In the genomic region with DNA sequence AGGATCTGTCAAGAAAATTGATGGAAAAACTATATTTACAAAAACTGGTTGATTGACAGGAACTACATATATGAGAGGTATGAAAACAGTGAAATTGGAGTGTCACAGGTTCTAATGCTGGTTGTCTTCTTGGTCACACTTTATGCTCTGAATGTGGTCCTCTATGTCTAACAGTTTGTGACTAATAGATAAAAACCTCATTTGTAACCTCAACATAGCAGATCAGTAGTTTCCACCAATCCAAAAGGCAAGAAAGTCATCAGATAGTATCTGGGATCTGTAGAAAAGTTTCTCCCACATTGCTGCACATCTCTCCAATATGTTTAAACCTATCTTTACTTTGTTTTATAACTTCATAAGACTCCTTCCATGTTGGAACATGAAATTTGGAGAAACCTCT, we compare ENCODE assay signal across 10 mouse cellular contexts. TPM values are rescaled to one million over a fixed set of nuclear protein-coding genes. Genes with fewer than 3 reads are reported as not detected.
DNase-seq lines count a peak whose midpoint lies in the region; ATAC-seq and TF ChIP-seq lines count a peak whose summit lies in the region.
"Had no signal": no experiment of that assay in that cellular context is flagged by ENCODE, and none has a peak within 500 bp of the region (broad histone marks: within the 10 kb centered on the region; RNA-seq: fewer than 3 reads in every experiment).

No protein-coding gene starts in this region.

- no peak for DNase-seq in heart, adult 9 months (ENCODE audit: low spot score in 2 of 2)
- DNase-seq in neural tube, embryonic 11.5 days (ENCODE audit: low spot score), result no peak
- no peak for DNase-seq in forebrain, embryonic 14.5 days (ENCODE audit: low spot score)
- DNase-seq in thymus, adult 2 months, result no peak
- no peak for DNase-seq in urinary bladder, postnatal 4 days (ENCODE audit: low spot score in 2 of 2)
- DNase-seq: layer of hippocampus, adult 9-11 months; lung, adult 2 months had no signal

- no peak overlapping the region for H3K4me2 ChIP-seq in heart, embryonic 11.5 days
- H3K4me2 ChIP-seq in neural tube, embryonic 11.5 days (ENCODE audit: low read depth), result no peak overlapping the region
- H3K4me2 ChIP-seq in neural tube, embryonic 15.5 days, result no peak overlapping the region
- H3K4me2 ChIP-seq in forebrain, embryonic 14.5 days (ENCODE audit: low read length), result no peak overlapping the region
- H3K4me2 ChIP-seq in myocyte (ENCODE audit: low read depth), result peak overlapping the region; percentile 74

- no peak for ATAC-seq in heart, embryonic 11.5 days (replicated peaks; ENCODE audit: insufficient number of reproducible peaks, low FRiP score, low TSS enrichment)
- no peak for ATAC-seq in neural tube, embryonic 11.5 days (ENCODE audit: insufficient read depth, low FRiP score, low TSS enrichment)
- ATAC-seq in neural tube, embryonic 15.5 days (ENCODE audit: low FRiP score), result no peak
- ATAC-seq in forebrain, embryonic 14.5 days, result no peak

- H3K36me3 ChIP-seq in heart, embryonic 11.5 days (ENCODE audit: control insufficient read depth, insufficient read depth, low read length), result no peaks in the 10 kb centered on the region
- H3K36me3 ChIP-seq in neural tube, embryonic 11.5 days (ENCODE audit: control insufficient read depth, insufficient read depth, low read length), result no peaks in the 10 kb centered on the region
- H3K36me3 ChIP-seq in neural tube, embryonic 15.5 days, result no peaks in the 10 kb centered on the region
- no peaks in the 10 kb centered on the region for H3K36me3 ChIP-seq in forebrain, embryonic 14.5 days (ENCODE audit: control insufficient read depth, insufficient read depth, low read length)
- H3K36me3 ChIP-seq in myocyte (ENCODE audit: control insufficient read depth, insufficient read depth), result no peaks in the 10 kb centered on the region
- H3K36me3 ChIP-seq in thymus, adult 2 months (ENCODE audit: control insufficient read depth, insufficient read depth, low read length), result no peaks in the 10 kb centered on the region

- no peak overlapping the region; the same call in 1 of the 2 replicates for H3K9ac ChIP-seq in heart, embryonic 11.5 days (ENCODE audit: low read depth, low read length)
- H3K9ac ChIP-seq in neural tube, embryonic 11.5 days (ENCODE audit: low read length), result no peak overlapping the region
- H3K9ac ChIP-seq in neural tube, embryonic 15.5 days (replicated peaks), result no peak overlapping the region
- H3K9ac ChIP-seq in forebrain, embryonic 14.5 days (ENCODE audit: low read length), result no peak overlapping the region

- no peaks in the 10 kb centered on the region for H3K27me3 ChIP-seq in heart, embryonic 11.5 days (ENCODE audit: control insufficient read depth, insufficient read depth, low read length)
- H3K27me3 ChIP-seq in neural tube, embryonic 11.5 days (ENCODE audit: control insufficient read depth, insufficient read depth, low read length), result no peaks in the 10 kb centered on the region
- H3K27me3 ChIP-seq in neural tube, embryonic 15.5 days (replicated peaks), result no peaks in the 10 kb centered on the region
- H3K27me3 ChIP-seq in forebrain, embryonic 14.5 days (replicated peaks; ENCODE audit: control insufficient read depth, insufficient read depth, low read length), result no peaks in the 10 kb centered on the region
- H3K27me3 ChIP-seq in myocyte (ENCODE audit: control insufficient read depth, insufficient read depth, insufficient read length), result no peaks in the 10 kb centered on the region
- H3K27me3 ChIP-seq in thymus, adult 2 months (ENCODE audit: control insufficient read depth, insufficient read depth, low read length), result no peaks in the 10 kb centered on the region

- no peak for TF ChIP-seq CTCF in thymus, adult 2 months (IDR thresholded peaks at IDR 0.05; ENCODE audit: borderline replicate concordance, control insufficient read depth, extremely low read depth, insufficient read depth, low read length, poor library complexity)

- H3K79me2 ChIP-seq in myocyte (ENCODE audit: control insufficient read depth, insufficient read depth), result peaks cover 22% of the 10 kb centered on the region

- H3K4me1 ChIP-seq in heart, embryonic 11.5 days (ENCODE audit: control insufficient read depth, insufficient read depth, low read length), result peaks cover 13% of the 10 kb centered on the region
- H3K4me1 ChIP-seq in neural tube, embryonic 11.5 days (ENCODE audit: control insufficient read depth, insufficient read depth, low read length), result peaks cover 9% of the 10 kb centered on the region; the same call in 1 of the 2 replicates
- H3K4me1 ChIP-seq in neural tube, embryonic 15.5 days, result peaks cover 28% of the 10 kb centered on the region
- H3K4me1 ChIP-seq in forebrain, embryonic 14.5 days (ENCODE audit: control insufficient read depth, insufficient read depth, low read length), result peaks cover 26% of the 10 kb centered on the region
- peaks cover 7% of the 10 kb centered on the region for H3K4me1 ChIP-seq in thymus, adult 2 months (replicated peaks; ENCODE audit: control insufficient read depth, insufficient read depth, low read length)

- H3K4me3 ChIP-seq in heart, embryonic 11.5 days (ENCODE audit: low read depth, low read length), result no peak overlapping the region
- no peak overlapping the region for H3K4me3 ChIP-seq in neural tube, embryonic 11.5 days (ENCODE audit: low read depth, low read length)
- H3K4me3 ChIP-seq in neural tube, embryonic 15.5 days (replicated peaks), result no peak overlapping the region
- no peak overlapping the region for H3K4me3 ChIP-seq in forebrain, embryonic 14.5 days (ENCODE audit: low read depth, low read length)
- H3K4me3 ChIP-seq in myocyte, result peak overlapping the region; percentile 43
- H3K4me3 ChIP-seq in thymus, adult 2 months (ENCODE audit: control insufficient read depth, insufficient read depth, low read length), result no peak overlapping the region

- H3K9me3 ChIP-seq in heart, embryonic 11.5 days (replicated peaks; ENCODE audit: control insufficient read depth, low read length), result no peaks in the 10 kb centered on the region
- no peaks in the 10 kb centered on the region for H3K9me3 ChIP-seq in neural tube, embryonic 11.5 days (ENCODE audit: control insufficient read depth, low read length)
- H3K9me3 ChIP-seq in neural tube, embryonic 15.5 days (replicated peaks), result no peaks in the 10 kb centered on the region
- no peaks in the 10 kb centered on the region for H3K9me3 ChIP-seq in forebrain, embryonic 14.5 days (replicated peaks; ENCODE audit: control insufficient read depth, low read length)

- no peak for TF ChIP-seq POLR2A in myocyte (IDR thresholded peaks at IDR 0.05; ENCODE audit: insufficient read length, low read depth)
- TF ChIP-seq POLR2A in thymus, adult 2 months (IDR thresholded peaks at IDR 0.05; ENCODE audit: control insufficient read depth, extremely low read depth, insufficient read depth, low read length, poor library complexity), result no peak

- peak overlapping the region; percentile 85; the same call in 1 of the 2 replicates for H3K27ac ChIP-seq in heart, embryonic 11.5 days (ENCODE audit: low read depth, low read length)
- H3K27ac ChIP-seq in neural tube, embryonic 11.5 days (ENCODE audit: low read depth, low read length), result 0 out of 2 replicates have a peak overlapping the region, but pooled peaks have one; percentile 14
- H3K27ac ChIP-seq in neural tube, embryonic 15.5 days (replicated peaks), result no peak overlapping the region
- peak overlapping the region; percentile 91; the same call in 1 of the 2 replicates for H3K27ac ChIP-seq in forebrain, embryonic 14.5 days (ENCODE audit: low read depth, low read length)
- no peak overlapping the region for H3K27ac ChIP-seq in thymus, adult 2 months (ENCODE audit: control insufficient read depth, insufficient read depth, low read length)

- no peak overlapping the region for H3ac ChIP-seq in myocyte (ENCODE audit: control insufficient read depth, insufficient read length)

RNA-seq across cellular contexts. Expression of gene Hist1h4k, which starts 1.1 kb away (rescaled TPM):
- polyA plus RNA-seq in heart, embryonic 11.5 days (2014; fragmentation: Nextera tagmentation; extraction: Ambion mirVana), result 3.0 TPM in 1 of 2 replicates, not detected in the other
- polyA plus RNA-seq in neural tube, embryonic 11.5 days (2014; fragmentation: Nextera tagmentation; extraction: Ambion mirVana), result 1.8 and 2.3 TPM in 2 replicates
- polyA plus RNA-seq in neural tube, embryonic 15.5 days (2015; fragmentation: Nextera tagmentation; extraction: Ambion mirVana), result 2.2 and 2.7 TPM in 2 replicates
- polyA plus RNA-seq in forebrain, embryonic 14.5 days (2014; fragmentation: Nextera tagmentation; extraction: Ambion mirVana), result 2.7 and 4.6 TPM in 2 replicates
- polyA plus RNA-seq in myocyte (2012; fragmentation: generic; extraction: Trizol), result 6.3 TPM
- 257 and 302 TPM in 2 replicates for polyA plus RNA-seq in thymus, adult 2 months (2012; rRNA removed)

RNA-seq across cellular contexts. Expression of gene Hist1h2ak, which starts 2.2 kb away (rescaled TPM):
- 3.1 and 4.2 TPM in 2 replicates for polyA plus RNA-seq in heart, embryonic 11.5 days (2014; fragmentation: Nextera tagmentation; extraction: Ambion mirVana)
- 8.1 and 9.3 TPM in 2 replicates for polyA plus RNA-seq in neural tube, embryonic 11.5 days (2014; fragmentation: Nextera tagmentation; extraction: Ambion mirVana)
- polyA plus RNA-seq in neural tube, embryonic 15.5 days (2015; fragmentation: Nextera tagmentation; extraction: Ambion mirVana), result 5.6 and 7.7 TPM in 2 replicates
- 3.4 and 10.8 TPM in 2 replicates for polyA plus RNA-seq in forebrain, embryonic 14.5 days (2014; fragmentation: Nextera tagmentation; extraction: Ambion mirVana)
- 2.3 TPM for polyA plus RNA-seq in myocyte (2012; fragmentation: generic; extraction: Trizol)
- 302 and 405 TPM in 2 replicates for polyA plus RNA-seq in thymus, adult 2 months (2012; rRNA removed)

RNA-seq across cellular contexts. Expression of gene Hist1h2bn, which starts 2.5 kb away (rescaled TPM):
- 1.6 and 2.0 TPM in 2 replicates for polyA plus RNA-seq in heart, embryonic 11.5 days (2014; fragmentation: Nextera tagmentation; extraction: Ambion mirVana)
- 2.1 and 3.2 TPM in 2 replicates for polyA plus RNA-seq in neural tube, embryonic 11.5 days (2014; fragmentation: Nextera tagmentation; extraction: Ambion mirVana)
- polyA plus RNA-seq in neural tube, embryonic 15.5 days (2015; fragmentation: Nextera tagmentation; extraction: Ambion mirVana), result not detected in 2 replicates
- 0.90 and 2.5 TPM in 2 replicates for polyA plus RNA-seq in forebrain, embryonic 14.5 days (2014; fragmentation: Nextera tagmentation; extraction: Ambion mirVana)
- polyA plus RNA-seq in myocyte (2012; fragmentation: generic; extraction: Trizol), result 1.8 TPM
- polyA plus RNA-seq in thymus, adult 2 months (2012; rRNA removed), result 213 and 218 TPM in 2 replicates

RNA-seq across cellular contexts. Expression of gene Hist1h4j, which starts 16.6 kb away (rescaled TPM):
- polyA plus RNA-seq in heart, embryonic 11.5 days (2014; fragmentation: Nextera tagmentation; extraction: Ambion mirVana), result 0.79 and 1.1 TPM in 2 replicates
- polyA plus RNA-seq in neural tube, embryonic 11.5 days (2014; fragmentation: Nextera tagmentation; extraction: Ambion mirVana), result 1.1 and 1.4 TPM in 2 replicates
- polyA plus RNA-seq in neural tube, embryonic 15.5 days (2015; fragmentation: Nextera tagmentation; extraction: Ambion mirVana), result 0.45 and 0.56 TPM in 2 replicates
- 1.7 TPM in 2 replicates for polyA plus RNA-seq in forebrain, embryonic 14.5 days (2014; fragmentation: Nextera tagmentation; extraction: Ambion mirVana)
- 1.3 TPM for polyA plus RNA-seq in myocyte (2012; fragmentation: generic; extraction: Trizol)
- 60.3 and 64.6 TPM in 2 replicates for polyA plus RNA-seq in thymus, adult 2 months (2012; rRNA removed)

RNA-seq across cellular contexts. Expression of gene Hist1h1b, which starts 29.0 kb away (rescaled TPM):
- polyA plus RNA-seq in heart, embryonic 11.5 days (2014; fragmentation: Nextera tagmentation; extraction: Ambion mirVana), result 5.9 and 10.8 TPM in 2 replicates
- polyA plus RNA-seq in neural tube, embryonic 11.5 days (2014; fragmentation: Nextera tagmentation; extraction: Ambion mirVana), result 15.4 and 16.9 TPM in 2 replicates
- 2.2 and 5.8 TPM in 2 replicates for polyA plus RNA-seq in neural tube, embryonic 15.5 days (2015; fragmentation: Nextera tagmentation; extraction: Ambion mirVana)
- polyA plus RNA-seq in forebrain, embryonic 14.5 days (2014; fragmentation: Nextera tagmentation; extraction: Ambion mirVana), result 11.0 and 11.1 TPM in 2 replicates
- polyA plus RNA-seq in myocyte (2012; fragmentation: generic; extraction: Trizol), result 1.7 TPM
- polyA plus RNA-seq in thymus, adult 2 months (2012; rRNA removed), result 22.4 and 28.1 TPM in 2 replicates

Comparison
In these comparisons a context has a peak if more than half of its experiments do, and no peak if none do; other contexts are left out.
1. H3K27ac ChIP-seq: peak in heart, embryonic 11.5 days (single experiment), neural tube, embryonic 11.5 days (single experiment) and forebrain, embryonic 14.5 days (single experiment); none in neural tube, embryonic 15.5 days (single experiment) and thymus, adult 2 months (single experiment).
2. RNA of gene Hist1h4k, which starts 1.1 kb away (polyA plus RNA-seq): 257 to 302 TPM in thymus, adult 2 months; 6.3 TPM in myocyte (single experiment), 2.7 to 4.6 TPM in forebrain, embryonic 14.5 days, 2.2 to 2.7 TPM in neural tube, embryonic 15.5 days, 1.8 to 2.3 TPM in neural tube, embryonic 11.5 days and 3.0 TPM in heart, embryonic 11.5 days; every median in the first group is over 10 times any median in the second.
3. RNA of gene Hist1h2ak, which starts 2.2 kb away (polyA plus RNA-seq): 302 to 405 TPM in thymus, adult 2 months; 3.4 to 10.8 TPM in forebrain, embryonic 14.5 days, 8.1 to 9.3 TPM in neural tube, embryonic 11.5 days, 5.6 to 7.7 TPM in neural tube, embryonic 15.5 days, 3.1 to 4.2 TPM in heart, embryonic 11.5 days and 2.3 TPM in myocyte (single experiment); every median in the first group is over 10 times any median in the second.
4. RNA of gene Hist1h2bn, which starts 2.5 kb away (polyA plus RNA-seq): 213 to 218 TPM in thymus, adult 2 months; 0.90 to 2.5 TPM in forebrain, embryonic 14.5 days, 2.1 to 3.2 TPM in neural tube, embryonic 11.5 days, 1.6 to 2.0 TPM in heart, embryonic 11.5 days, 1.8 TPM in myocyte (single experiment) and not detected in neural tube, embryonic 15.5 days; every median in the first group is over 10 times any median in the second.